Mouse (Mus musculus) CD4-positive helper T cell, adult 2 months (primary cell): Measurements from ENCODE around the gene Lamtor2.
A peak's percentile ranks its signal among the peaks of the same experiment; 100 is the strongest.

Source experiments
- DNase-seq: peaks from one replicate; pipeline ENCODE4 v3.0.0-alpha.2; 2012; ENCODE audit warnings: low read depth, missing footprints, low spot score

Lamtor2 gene

DNA sequence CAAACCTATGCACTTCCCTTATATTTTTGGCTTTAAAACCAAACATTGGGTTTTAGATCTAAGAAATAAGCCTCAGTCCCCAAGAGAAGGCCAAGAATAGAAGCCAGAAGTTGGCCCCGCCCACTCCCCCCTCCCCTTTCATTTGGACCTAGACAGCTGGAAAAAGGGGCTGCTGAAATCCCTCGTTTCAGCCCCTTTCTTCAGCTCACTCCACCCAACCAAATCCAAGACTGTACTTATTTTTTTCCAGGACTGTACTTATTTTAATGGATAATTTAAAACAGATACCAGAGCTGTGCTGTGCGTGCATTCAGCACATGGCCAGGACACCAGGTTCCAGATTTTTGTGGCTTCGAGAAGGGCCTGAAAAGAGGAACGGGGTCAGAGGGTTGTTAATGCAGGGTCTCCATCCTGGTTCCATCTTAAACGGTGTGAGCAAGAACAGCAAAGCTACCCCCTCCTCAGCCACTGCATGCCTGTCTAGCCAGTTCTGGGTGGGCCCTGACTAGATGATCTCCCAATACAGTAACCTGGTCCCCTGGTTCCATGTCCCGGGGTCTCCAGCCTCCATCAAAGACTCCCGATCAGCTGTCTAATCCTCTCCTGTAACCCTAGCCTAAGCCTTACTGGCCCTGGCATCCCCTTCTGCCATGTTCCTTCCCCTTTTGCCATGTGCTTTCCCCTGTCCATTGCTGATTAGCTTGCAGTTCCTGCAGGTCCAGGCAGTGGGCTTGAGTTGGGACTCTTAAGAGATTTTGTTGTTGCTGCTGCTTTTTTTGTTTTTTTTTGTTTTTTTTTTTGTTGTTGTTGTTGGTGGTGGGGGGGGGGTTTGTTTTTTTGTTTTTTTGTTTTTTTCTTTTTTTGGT lies 48.8 kb downstream of the Lamtor2 start:
- DNase-seq: no peak

DNA sequence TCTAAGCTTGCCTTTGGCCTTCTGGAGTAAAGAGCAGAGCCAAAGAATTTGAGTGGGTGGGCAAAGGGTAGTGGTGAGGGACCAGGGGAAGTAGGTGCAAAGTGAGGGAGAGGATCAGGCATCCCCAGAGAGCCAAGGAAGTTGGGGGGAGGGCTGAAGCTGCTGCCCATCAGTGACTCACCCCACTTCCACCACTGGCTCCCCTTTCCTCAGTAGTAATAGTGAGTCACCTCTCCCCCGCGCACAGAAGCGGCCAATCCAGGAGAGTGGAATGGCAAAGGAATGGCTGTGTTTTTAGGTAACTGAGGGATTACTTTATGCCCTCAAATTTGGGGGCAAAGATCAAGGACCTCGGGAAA lies 49.4 kb downstream of the Lamtor2 start:
- DNase-seq: no peak

DNA sequence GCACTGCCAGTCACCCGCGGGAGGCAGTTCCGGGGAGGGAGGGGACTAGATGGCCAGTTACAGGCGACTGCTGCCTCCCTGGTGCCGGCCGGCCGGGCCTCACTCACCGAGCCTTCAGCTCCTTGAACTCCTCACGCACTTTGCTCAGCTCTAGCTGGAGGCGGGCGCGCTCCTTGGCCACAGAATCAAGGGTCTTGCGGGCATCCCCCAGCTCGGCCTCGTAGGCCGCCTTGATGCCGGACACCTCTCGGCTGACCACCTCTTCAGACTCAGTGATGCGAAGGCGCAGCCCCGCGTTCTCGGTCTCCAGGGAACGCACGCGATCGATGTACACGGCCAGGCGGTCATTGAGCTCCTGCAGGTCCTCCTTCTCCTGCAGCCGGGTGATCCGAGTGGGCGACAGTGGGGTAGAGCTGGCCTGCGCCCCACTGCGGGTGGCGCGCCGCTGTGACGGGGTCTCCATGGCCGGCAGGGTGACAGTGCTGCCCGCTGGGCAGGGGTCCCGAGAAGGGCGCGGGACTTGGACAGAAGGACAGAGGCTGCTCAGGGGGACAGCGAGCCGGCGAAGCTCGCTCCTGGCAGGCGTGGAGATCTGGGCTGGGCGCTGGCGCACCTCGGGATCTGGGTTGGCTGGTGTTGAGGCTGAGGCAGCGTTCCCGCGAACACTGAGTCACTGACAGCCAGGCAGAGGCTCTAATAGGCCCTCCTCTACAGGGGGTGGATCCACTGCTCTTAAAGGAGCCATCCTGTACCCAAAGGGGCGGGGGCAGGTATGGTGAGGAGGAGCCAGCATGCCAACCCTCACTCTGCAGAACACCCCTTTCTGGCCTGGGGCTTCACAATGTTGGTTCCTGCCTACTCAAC lies 50.0 kb downstream of the Lamtor2 start:
- peak; percentile 86 for DNase-seq

DNA sequence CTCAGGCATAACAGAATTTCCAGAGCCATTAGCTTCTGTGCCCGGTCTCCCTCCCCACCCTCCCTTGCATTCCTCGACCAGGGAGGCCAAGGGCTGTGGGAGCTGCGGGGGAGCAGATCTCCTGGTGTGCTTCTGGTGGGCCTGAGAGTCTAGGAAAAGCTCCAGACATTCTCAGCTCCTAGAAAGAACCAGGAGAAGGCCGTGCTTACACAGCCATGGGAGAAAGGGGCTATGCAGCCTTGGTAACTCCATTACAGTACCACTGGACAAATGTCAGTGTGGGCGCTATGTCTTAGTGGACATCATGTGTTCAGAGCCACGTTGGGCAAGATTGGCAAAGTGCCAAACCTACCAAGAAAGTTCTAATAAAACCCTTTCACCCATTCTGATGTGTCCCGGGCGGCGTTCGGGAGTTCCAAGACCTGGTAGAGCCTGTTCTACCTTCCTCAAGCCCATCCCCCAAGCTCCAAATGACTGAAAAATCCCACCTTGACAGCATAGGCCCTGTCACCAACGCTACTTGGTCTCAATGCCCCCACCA lies 50.8 kb downstream of the Lamtor2 start:
- DNase-seq: no peak

DNA sequence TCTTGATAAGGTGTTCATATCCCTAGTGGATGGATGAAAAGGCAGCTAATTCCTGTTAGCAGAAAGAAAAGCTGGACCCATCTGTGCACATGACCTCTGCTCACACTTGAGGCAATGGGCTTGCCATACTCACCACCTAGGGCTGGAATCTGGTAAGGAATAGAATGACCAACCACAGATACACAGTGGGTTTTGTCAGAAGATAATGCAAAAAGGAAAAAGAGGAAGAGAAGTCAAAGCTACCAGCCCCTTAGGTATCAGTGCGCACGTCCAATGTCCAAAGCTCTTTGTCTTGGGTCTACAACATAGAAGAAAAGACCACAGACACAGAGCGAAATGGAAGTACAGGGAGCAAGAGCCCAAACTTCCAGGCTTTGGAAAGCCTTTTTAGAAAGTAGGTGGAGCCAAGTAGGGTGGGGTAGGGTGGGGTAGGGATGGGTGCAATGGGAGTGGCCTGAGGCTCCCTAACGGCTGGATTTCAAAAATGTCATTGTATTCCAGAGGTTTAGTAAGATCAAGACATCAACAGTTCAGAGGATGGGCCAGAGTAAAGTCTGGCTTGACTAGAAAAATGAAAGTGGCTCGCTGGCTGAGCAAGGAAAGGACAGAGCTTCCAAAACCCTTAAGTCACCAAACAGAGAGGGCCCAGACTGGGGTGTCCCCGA lies 51.4 kb downstream of the Lamtor2 start:
- no peak for DNase-seq

DNA sequence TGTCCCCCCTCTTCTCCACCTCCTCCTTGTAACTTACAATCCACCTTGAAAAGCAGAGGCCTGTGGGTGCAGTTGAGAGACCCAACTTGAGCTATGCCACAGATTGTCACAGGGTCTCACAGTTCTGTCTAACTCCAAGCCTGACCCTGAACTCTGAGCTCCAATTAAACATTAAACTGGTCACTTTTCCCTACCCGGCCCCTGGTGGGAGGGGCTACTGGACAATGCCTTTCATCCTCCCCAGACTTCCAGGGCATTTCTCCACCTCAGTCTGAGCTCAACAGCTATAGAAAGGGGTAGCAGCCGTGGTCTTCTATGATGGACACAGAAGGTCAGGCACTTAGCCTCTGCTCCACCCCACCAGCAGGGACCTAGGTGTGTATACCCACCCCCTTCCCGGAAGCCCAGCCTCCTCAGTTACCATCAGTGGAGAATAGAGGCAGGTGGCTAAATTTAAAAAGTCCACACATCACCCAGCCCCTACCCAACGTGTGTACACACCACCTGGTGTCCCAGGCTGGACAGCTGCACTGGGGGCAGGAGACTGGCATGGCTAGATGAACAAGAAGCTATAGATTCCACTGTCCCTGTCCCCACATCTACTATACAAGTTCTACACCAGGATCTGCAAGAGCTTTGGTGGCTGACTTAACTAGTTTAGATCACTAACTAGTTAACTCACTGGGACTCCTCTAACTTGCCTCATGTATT lies 52.1 kb downstream of the Lamtor2 start:
- DNase-seq: no peak

DNA sequence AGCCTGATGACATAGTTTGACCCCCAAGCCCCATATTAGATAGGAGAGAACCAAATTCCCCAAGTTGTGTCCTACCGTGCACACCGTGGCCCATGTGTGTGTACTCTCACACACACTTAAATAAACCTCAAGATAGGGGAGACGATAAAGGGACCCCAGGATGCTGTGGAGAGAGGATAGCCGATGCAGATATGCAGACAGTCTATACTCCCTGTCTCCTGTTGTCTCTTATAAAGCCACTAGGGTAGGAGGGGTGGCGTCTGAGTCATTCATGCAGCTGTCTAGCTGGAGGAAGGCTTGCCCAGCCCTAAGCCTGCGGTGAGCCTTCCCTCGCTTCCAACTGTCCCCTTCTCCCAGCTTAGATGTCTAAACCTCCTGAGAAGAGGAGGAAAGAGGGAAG lies 52.8 kb downstream of the Lamtor2 start:
- DNase-seq: no peak
